Mouse (Mus musculus) G1E (cell line): Measurements from ENCODE around the gene Olfr1246. TPM values are rescaled to one million over a fixed set of nuclear protein-coding genes. Genes with fewer than 3 reads are reported as not detected.
"Not testable (repeated sequence)": the region's sequence is repeated elsewhere in the genome, so short reads cannot be mapped to it uniquely, and the experiment has no call there.

ENCODE experiments used
- ATAC-seq: 2 replicates; pipeline ENCODE4 v1.8.0; 2016; ENCODE audit warnings: mild to moderate bottlenecking; ENCODE audit not compliant: insufficient number of reproducible peaks, poor library complexity, low FRiP score, severe bottlenecking; ENCODE audit errors: extremely low read depth
- DNase-seq: peaks from one replicate; pipeline ENCODE4 v3.0.0; 2012; ENCODE audit warnings: low spot score
- H3K27me3 ChIP-seq: 2 replicates; pipeline ENCODE4 v1.6.1; 2012; ENCODE audit warnings: mild to moderate bottlenecking, low read length, inconsistent platforms; ENCODE audit not compliant: insufficient read depth
- H3K36me3 ChIP-seq: replicated peaks from 2 replicates; pipeline ENCODE3; 2012; ENCODE audit warnings: mild to moderate bottlenecking, inconsistent platforms
- H3K4me1 ChIP-seq: 2 replicates; pipeline ENCODE4 v1.6.1; 2012; ENCODE audit warnings: low read depth, low read length, inconsistent platforms, mixed read lengths; ENCODE audit not compliant: insufficient read depth
- H3K4me3 ChIP-seq: 2 replicates; pipeline ENCODE4 v1.5.1; 2012; ENCODE audit warnings: low read depth, mild to moderate bottlenecking, inconsistent platforms, low read length, moderate library complexity, mixed read lengths
- H3K9me3 ChIP-seq: replicated peaks from 2 replicates; pipeline ENCODE4 v1.6.1; 2012; ENCODE audit warnings: inconsistent platforms
- CTCF ChIP-seq: IDR thresholded peaks from 2 replicates; pipeline ENCODE4 v1.5.1; 2012; ENCODE audit warnings: low read depth, low read length, inconsistent platforms, mixed read lengths
- GATA1 ChIP-seq: IDR thresholded peaks from 2 replicates; pipeline ENCODE4 v1.6.1; 2012; ENCODE audit warnings: borderline replicate concordance, low read length, inconsistent platforms, mixed read lengths
- GATA2 ChIP-seq: IDR thresholded peaks from 2 replicates; pipeline ENCODE4 v1.6.1; 2012; ENCODE audit warnings: low read depth, low read length, inconsistent platforms, borderline replicate concordance
- POLR2AphosphoS5 ChIP-seq: IDR thresholded peaks from 2 replicates; pipeline ENCODE4 v1.6.1; 2012; ENCODE audit warnings: low read depth, low read length, inconsistent platforms; ENCODE audit not compliant: insufficient replicate concordance
- TAL1 ChIP-seq: conservative IDR thresholded peaks from 2 replicates; pipeline ENCODE4 v1.6.1; 2012; ENCODE audit warnings: low read depth, low read length, inconsistent platforms, mixed read lengths
- polyA plus RNA-seq: library from polyadenylated mRNA; stranded (reverse); fragments of >175 nt; gene quantifications from 2 replicates; pipeline ENCODE4 v1.2.3, GENCODE M21; 2012
- total RNA-seq, 2 experiments: library from RNA; stranded (forward) in 1 of 2; stranded (reverse) in 1 of 2; fragments of 200-1000 nt in 1 of 2; fragments of >200 nt in 1 of 2; fragmentation: Nextera tagmentation in 1 of 2; gene quantifications; 2 replicates each; pipeline ENCODE4 v1.2.3; 2014 to 2017

Olfr1246 gene
- total RNA-seq (2014; fragmentation: Nextera tagmentation) (not detected in 2 replicates), total RNA-seq (2017) (under 0.01 and 0.05 TPM in 2 replicates), polyA plus RNA-seq (not detected in 2 replicates)

- ATAC-seq (no peak), DNase-seq (no peak)
- H3K4me1 ChIP-seq, result no peaks in the 10 kb centered on the region
- no peak within 1 kb of the TSS for H3K4me3 ChIP-seq
- H3K27me3 ChIP-seq, result no peaks in the 10 kb centered on the region
- H3K9me3 ChIP-seq, result no peaks in the 10 kb centered on the region
- no peak for TF ChIP-seq GATA1
- TF ChIP-seq TAL1, result no peak
- TF ChIP-seq GATA2, result no peak
- TF ChIP-seq POLR2AphosphoS5, result no peak
- TF ChIP-seq CTCF, result no peak
- H3K36me3 ChIP-seq, result no peaks in the 10 kb centered on the region
Measured at GRCm38 (mm10) chr2:89593057-89593456, at the start of gene Olfr1246. Gene Olfr1246 (minus strand): TSS chr2:89593157.

GRCm38 (mm10) chr2:89634883-89635282 is 41.9 kb upstream of the Olfr1246 start, which contains the start of gene Olfr1249:
Gene Olfr1249 (minus strand): TSS chr2:89634983.
- H3K4me1 ChIP-seq, result no peaks in the 10 kb centered on the region
- H3K36me3 ChIP-seq, result no peaks in the 10 kb centered on the region
- H3K27me3 ChIP-seq, result no peaks in the 10 kb centered on the region
- DNase-seq, result no peak
- 0 out of 2 replicates have a peak, but pooled peaks cover 3% of the 10 kb centered on the region for H3K9me3 ChIP-seq
- ATAC-seq, result no peak
- TF ChIP-seq TAL1 (no peak), GATA2 (no peak), CTCF (no peak), GATA1 (no peak), POLR2AphosphoS5 (no peak)
- H3K4me3 ChIP-seq, result no peak within 1 kb of the TSS

- H3K27me3 ChIP-seq, ATAC-seq: not testable (repeated sequence)
Measured at GRCm38 (mm10) chr2:89618145-89618544, 25.2 kb upstream of the Olfr1246 start, which contains the start of gene Olfr1248. Gene Olfr1248 (minus strand): TSS chr2:89618245.

GRCm38 (mm10) chr2:89614030-89614429 is 21.1 kb upstream of the Olfr1246 start, which contains the start of gene Olfr1247:
Gene Olfr1247 (minus strand): TSS chr2:89614130.
- DNase-seq, result no peak
- H3K9me3 ChIP-seq, result no peaks in the 10 kb centered on the region
- H3K4me3 ChIP-seq, result no peak within 1 kb of the TSS
- H3K4me1 ChIP-seq, result no peaks in the 10 kb centered on the region
- no peaks in the 10 kb centered on the region for H3K36me3 ChIP-seq
- H3K27me3 ChIP-seq, result no peaks in the 10 kb centered on the region
- no peak for ATAC-seq
- no peak for TF ChIP-seq CTCF
- TF ChIP-seq GATA1, result no peak
- no peak for TF ChIP-seq GATA2
- TF ChIP-seq POLR2AphosphoS5, result no peak
- no peak for TF ChIP-seq TAL1

More at GRCm38 (mm10) chr2:89618145-89618544, 25.2 kb upstream of the Olfr1246 start, which contains the start of gene Olfr1248:
- H3K36me3 ChIP-seq, H3K4me3 ChIP-seq, H3K9me3 ChIP-seq, DNase-seq, H3K4me1 ChIP-seq: not testable (repeated sequence)

GRCm38 (mm10) chr2:89578347-89578746 is 14.6 kb downstream of the Olfr1246 start, which contains the start of gene Olfr1245:
Gene Olfr1245 (minus strand): TSS chr2:89578447.
- DNase-seq (no peak), ATAC-seq (no peak)
- TF ChIP-seq POLR2AphosphoS5, result no peak
- TF ChIP-seq GATA2, result no peak
- no peak for TF ChIP-seq TAL1
- no peak for TF ChIP-seq CTCF
- no peak for TF ChIP-seq GATA1
- Histone ChIP-seq H3K9me3 (no peaks in the 10 kb centered on the region), H3K4me1 (no peaks in the 10 kb centered on the region), H3K36me3 (no peaks in the 10 kb centered on the region), H3K4me3 (no peak within 1 kb of the TSS), H3K27me3 (no peaks in the 10 kb centered on the region)

GRCm38 (mm10) chr2:89562706-89563105 is 30.3 kb downstream of the Olfr1246 start:
- not testable (repeated sequence) for H3K4me3 ChIP-seq, ATAC-seq

DNA sequence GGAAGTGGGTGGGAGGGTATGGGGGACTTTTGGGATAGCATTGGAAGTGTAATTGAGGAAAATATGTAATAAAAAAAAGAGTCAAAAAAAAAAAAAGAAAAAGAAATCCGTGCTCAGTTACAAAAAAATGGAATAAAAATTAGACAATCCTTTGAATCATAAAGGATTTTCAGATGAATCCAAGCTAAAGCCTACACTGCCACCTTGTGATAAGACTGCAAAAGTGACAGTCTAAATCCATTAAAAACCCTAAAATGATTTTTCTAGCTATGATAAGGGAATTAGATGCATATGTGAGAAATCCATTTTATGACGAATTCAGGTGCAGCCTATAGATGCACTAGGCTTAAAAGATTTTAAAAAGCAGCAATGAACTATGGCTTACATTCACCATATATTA is 48.4 kb downstream of the Olfr1246 start:
- no peak overlapping the region for H3K4me3 ChIP-seq
- no peaks in the 10 kb centered on the region for H3K36me3 ChIP-seq
- no peaks in the 10 kb centered on the region for H3K27me3 ChIP-seq
- ATAC-seq, result no peak
- TF ChIP-seq POLR2AphosphoS5 (no peak), GATA2 (no peak), TAL1 (no peak), CTCF (no peak), GATA1 (no peak)
- DNase-seq, result no peak
- peaks cover 12% of the 10 kb centered on the region for H3K9me3 ChIP-seq
- H3K4me1 ChIP-seq, result no peaks in the 10 kb centered on the region

More at GRCm38 (mm10) chr2:89562706-89563105, 30.3 kb downstream of the Olfr1246 start:
- H3K36me3 ChIP-seq, H3K9me3 ChIP-seq, H3K27me3 ChIP-seq, H3K4me1 ChIP-seq, DNase-seq: not testable (repeated sequence)
